Mouse (Mus musculus): ENCODE data around the gene Usp40. TPM values are rescaled to one million over a fixed set of nuclear protein-coding genes. Genes with fewer than 3 reads are reported as not detected.
A peak's percentile ranks its signal among the peaks of the same experiment; 100 is the strongest.

Usp40 gene
- total RNA-seq, 2 experiments from 2014 or later = 11.5 to 12.7 TPM

GRCm38 (mm10) chr1:87958931-87959330, 49.4 kb downstream of the Usp40 start:
- ATAC-seq (replicated peaks; ENCODE audit: low FRiP score, low TSS enrichment, poor library complexity, severe bottlenecking) = no peak

- ATAC-seq (replicated peaks; ENCODE audit: low FRiP score, low TSS enrichment, poor library complexity, severe bottlenecking) = no peak
These were observed 55.3 kb downstream of the Usp40 start for GRCm38 (mm10) chr1:87953073-87953472.

GRCm38 (mm10) chr1:87951641-87952040, 56.7 kb downstream of the Usp40 start:
- no peak for ATAC-seq (replicated peaks; ENCODE audit: low FRiP score, low TSS enrichment, poor library complexity, severe bottlenecking)

GRCm38 (mm10) chr1:87947681-87948091, 60.7 kb downstream of the Usp40 start:
- ATAC-seq (replicated peaks; ENCODE audit: low FRiP score, low TSS enrichment, poor library complexity, severe bottlenecking) = peak; percentile 55

GRCm38 (mm10) chr1:87941765-87942164, 66.6 kb downstream of the Usp40 start:
- no peak for ATAC-seq (replicated peaks; ENCODE audit: low FRiP score, low TSS enrichment, poor library complexity, severe bottlenecking)

- 0 out of 2 replicates have a peak, but pooled peaks have one; percentile 42 for ATAC-seq (replicated peaks; ENCODE audit: low FRiP score, low TSS enrichment, poor library complexity, severe bottlenecking)
These were observed 71.8 kb downstream of the Usp40 start for GRCm38 (mm10) chr1:87936516-87936915.

GRCm38 (mm10) chr1:87936075-87936474, 72.3 kb downstream of the Usp40 start:
- ATAC-seq (replicated peaks; ENCODE audit: low FRiP score, low TSS enrichment, poor library complexity, severe bottlenecking) = no peak

GRCm38 (mm10) chr1:87935546-87935945, 72.8 kb downstream of the Usp40 start:
- no peak for ATAC-seq (replicated peaks; ENCODE audit: low FRiP score, low TSS enrichment, poor library complexity, severe bottlenecking)

GRCm38 (mm10) chr1:87935095-87935494, 73.3 kb downstream of the Usp40 start:
- no peak for ATAC-seq (replicated peaks; ENCODE audit: low FRiP score, low TSS enrichment, poor library complexity, severe bottlenecking)

- ATAC-seq (replicated peaks; ENCODE audit: low FRiP score, low TSS enrichment, poor library complexity, severe bottlenecking) = no peak
These were observed 75.3 kb downstream of the Usp40 start for GRCm38 (mm10) chr1:87933051-87933450.

- no peak for ATAC-seq (replicated peaks; ENCODE audit: low FRiP score, low TSS enrichment, poor library complexity, severe bottlenecking)
These were observed 78.6 kb downstream of the Usp40 start for GRCm38 (mm10) chr1:87929730-87930129.

GRCm38 (mm10) chr1:87924888-87925287, 83.5 kb downstream of the Usp40 start:
- no peak for ATAC-seq (replicated peaks; ENCODE audit: low FRiP score, low TSS enrichment, poor library complexity, severe bottlenecking)

GRCm38 (mm10) chr1:87922666-87923065, 85.7 kb downstream of the Usp40 start:
- ATAC-seq (replicated peaks; ENCODE audit: low FRiP score, low TSS enrichment, poor library complexity, severe bottlenecking) = 0 out of 2 replicates have a peak, but pooled peaks have one; percentile 43

GRCm38 (mm10) chr1:87920056-87920614, 88.2 kb downstream of the Usp40 start:
- no peak for ATAC-seq (replicated peaks; ENCODE audit: low FRiP score, low TSS enrichment, poor library complexity, severe bottlenecking)

GRCm38 (mm10) chr1:87918061-87918460, 90.3 kb downstream of the Usp40 start:
- no peak for ATAC-seq (replicated peaks; ENCODE audit: low FRiP score, low TSS enrichment, poor library complexity, severe bottlenecking)

GRCm38 (mm10) chr1:87917361-87917760, 91.0 kb downstream of the Usp40 start:
- ATAC-seq (replicated peaks; ENCODE audit: low FRiP score, low TSS enrichment, poor library complexity, severe bottlenecking) = no peak

- ATAC-seq (replicated peaks; ENCODE audit: low FRiP score, low TSS enrichment, poor library complexity, severe bottlenecking) = no peak
These were observed 95.0 kb downstream of the Usp40 start for GRCm38 (mm10) chr1:87913356-87913755.

GRCm38 (mm10) chr1:87910428-87910827, 97.9 kb downstream of the Usp40 start:
- ATAC-seq (replicated peaks; ENCODE audit: low FRiP score, low TSS enrichment, poor library complexity, severe bottlenecking) = no peak

- ATAC-seq (replicated peaks; ENCODE audit: low FRiP score, low TSS enrichment, poor library complexity, severe bottlenecking) = peak; percentile 38; the same call in 1 of the 2 replicates
These were observed 98.8 kb downstream of the Usp40 start for GRCm38 (mm10) chr1:87909565-87909964.

GRCm38 (mm10) chr1:87908736-87909135, 99.6 kb downstream of the Usp40 start:
- no peak for ATAC-seq (replicated peaks; ENCODE audit: low FRiP score, low TSS enrichment, poor library complexity, severe bottlenecking)

- no peak for ATAC-seq (replicated peaks; ENCODE audit: low FRiP score, low TSS enrichment, poor library complexity, severe bottlenecking)
These were observed 100.3 kb downstream of the Usp40 start for GRCm38 (mm10) chr1:87908006-87908405.
